Comparison of ENCODE assay signal across 17 mouse cellular contexts in genomic region chr1:22664196-22664595, GRCm38 (mm10).
DNase-seq lines count a peak whose midpoint lies in the region; ATAC-seq and TF ChIP-seq lines count a peak whose summit lies in the region.
"Had no signal": no experiment of that assay in that cellular context is flagged by ENCODE, and none has a peak within 500 bp of the region (broad histone marks: within the 10 kb centered on the region; RNA-seq: fewer than 3 reads in every experiment).

No protein-coding gene starts in this region.

- no peak for TF ChIP-seq CTCF in left cerebral cortex, adult 2 months (IDR thresholded peaks at IDR 0.05)

- H3K4me3 ChIP-seq in left cerebral cortex, adult 2 months, result no peak overlapping the region

- no peak for DNase-seq in frontal cortex, adult 2 months (ENCODE audit: extremely low spot score in 1 of 2, low spot score in 1 of 2)
- no peak for DNase-seq in left cerebral cortex, adult 2 months (ENCODE audit: extremely low spot score in 1 of 2, low spot score in 2 of 2)
- no peak for DNase-seq in left cerebral cortex, adult 11 months (ENCODE audit: low spot score)
- DNase-seq: adrenal gland, adult 2 months; adrenal gland, adult 8-10 months; adrenal gland, postnatal 10 days; adrenal gland, postnatal 14 days; adrenal gland, postnatal 25 days; adrenal gland, postnatal 36 days; B cell, adult 2 months; cerebellum, adult 11 months; cerebellum, adult 11-12 months; cerebellum, adult 18-20 months had no signal

- peak; percentile 64; the same call in 1 of the 2 replicates for ATAC-seq in frontal cortex, adult (ENCODE audit: low TSS enrichment)
- ATAC-seq: activated CD4-positive, CD25-positive, alpha-beta regulatory T cell, adult 4 months; CD4-positive, CD25-positive, alpha-beta regulatory T cell, adult 4 months; Patski had no signal

- peak overlapping the region; percentile 26; the same call in 1 of the 2 replicates for H3K27ac ChIP-seq in left cerebral cortex, adult 2 months

- intact Hi-C loops in left cerebral cortex, adult 2 months (cut with DNase I), result no loop called here
